Mouse (Mus musculus) brain, embryonic 18.5 days (tissue): Measurements from ENCODE around the gene Slc46a3.

Experiments
- DNase-seq: peaks from one replicate; pipeline ENCODE4 v3.0.0-alpha.2; 2012; ENCODE audit warnings: low read depth, low spot score

The Slc46a3 gene

DNA sequence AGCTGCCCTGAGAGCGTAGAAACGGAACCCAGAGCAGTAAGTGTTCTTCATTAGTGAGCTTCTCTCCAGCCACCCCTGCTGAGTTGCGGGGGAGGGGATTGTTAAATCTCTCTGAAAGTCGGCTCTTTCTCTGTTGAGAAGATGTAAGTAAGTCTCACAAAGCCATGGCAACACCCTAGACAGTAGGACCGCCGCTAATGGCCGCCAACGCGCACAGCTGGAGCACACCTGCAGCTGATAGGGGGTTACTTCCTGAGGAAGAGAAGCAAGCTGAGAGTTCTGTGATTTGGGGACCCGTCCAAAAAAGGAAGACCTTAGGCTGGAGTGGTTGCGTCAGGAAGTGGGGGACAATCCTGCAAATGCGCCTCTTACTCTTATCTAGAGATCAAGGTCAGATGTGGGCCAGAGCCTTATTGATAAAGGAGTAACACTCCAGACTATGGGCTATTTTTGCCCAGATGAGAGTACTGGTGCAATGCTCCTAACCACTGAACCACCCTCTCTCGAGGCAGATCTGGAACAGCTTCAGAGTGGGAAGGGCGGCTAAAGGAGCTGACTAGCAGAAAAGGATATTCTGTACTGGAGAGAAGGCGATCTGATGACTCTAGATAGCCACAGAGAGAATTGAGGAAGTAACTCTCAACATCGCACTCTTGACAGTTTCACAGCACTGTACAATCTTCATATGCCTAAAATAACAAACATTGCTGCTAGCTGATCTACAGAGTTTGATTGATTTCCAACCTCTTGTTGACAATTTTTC lies 1.0 kb upstream of the Slc46a3 start:
- DNase-seq = no peak

DNA sequence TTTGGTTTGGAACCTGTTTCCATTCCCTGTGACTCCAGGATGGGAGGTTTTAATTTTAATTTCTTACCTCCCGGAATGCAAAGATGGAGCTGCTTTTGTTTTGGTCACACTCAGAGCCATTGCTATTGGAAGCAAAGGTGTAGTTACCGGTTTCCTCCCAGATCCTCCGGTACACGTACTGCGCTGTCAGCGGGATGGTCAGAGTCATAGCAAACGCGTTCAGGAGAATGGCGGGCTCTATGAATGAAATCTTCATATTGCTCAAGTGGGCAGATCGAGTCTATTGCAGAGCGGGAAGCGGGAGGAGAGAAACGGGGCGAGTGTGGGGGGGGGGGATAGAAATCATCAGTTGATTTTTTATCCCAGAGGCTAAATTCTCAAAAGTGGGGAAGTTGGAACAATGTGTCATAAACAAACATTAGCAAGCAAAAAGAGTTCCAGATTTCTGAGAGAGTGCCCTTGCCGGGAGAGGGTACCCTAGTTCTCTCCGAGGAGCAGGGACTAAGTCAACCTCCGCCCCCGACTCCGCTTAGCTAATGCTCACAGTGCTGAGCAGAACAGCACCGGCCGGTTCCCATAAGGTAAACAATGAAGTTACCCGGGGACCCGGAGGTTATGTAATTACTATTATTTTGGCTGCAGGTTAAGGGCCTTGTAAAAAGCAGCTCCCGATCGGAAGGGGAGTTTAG lies 705 bp downstream of the Slc46a3 start:
- DNase-seq = no peak

DNA sequence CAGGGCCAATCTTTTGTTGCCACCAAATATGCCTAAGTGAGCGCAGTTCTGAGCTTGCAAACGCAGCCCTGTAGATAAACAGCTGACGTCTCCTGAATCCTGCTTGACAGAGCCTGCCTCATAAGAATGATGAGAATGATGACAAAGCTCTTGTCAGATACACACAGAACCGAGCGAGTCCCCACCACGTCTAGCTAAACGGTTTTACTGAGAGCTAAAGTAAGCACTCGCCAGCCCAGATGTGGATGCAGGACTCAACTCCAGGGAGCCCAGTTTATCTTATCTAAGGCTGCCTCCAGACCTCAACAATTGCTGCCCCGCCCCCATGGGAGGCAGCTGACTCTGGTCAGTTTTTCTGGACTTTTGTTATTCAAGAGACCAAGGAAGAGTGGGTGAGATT lies 1.5 kb downstream of the Slc46a3 start:
- no peak for DNase-seq

DNA sequence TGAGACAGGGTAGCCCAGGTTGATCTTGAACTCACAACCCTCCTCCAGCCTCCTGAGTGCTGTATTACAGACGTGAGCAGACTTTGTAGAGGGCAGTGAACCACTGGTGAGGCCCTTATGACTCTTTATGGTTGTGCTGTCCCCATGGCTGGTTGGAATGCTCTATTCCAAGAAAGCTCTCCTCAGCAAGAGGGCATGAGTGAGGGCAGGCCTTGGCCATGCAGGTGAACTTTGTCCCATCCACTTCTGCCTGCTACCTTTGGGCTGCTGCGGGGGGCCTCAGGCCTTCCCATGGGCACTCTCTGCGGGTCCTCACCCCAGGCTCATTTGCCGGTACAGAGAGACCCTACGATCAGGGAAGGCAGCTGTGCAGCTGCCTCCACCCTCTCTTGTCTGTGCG lies 1.9 kb downstream of the Slc46a3 start:
- no peak for DNase-seq

DNA sequence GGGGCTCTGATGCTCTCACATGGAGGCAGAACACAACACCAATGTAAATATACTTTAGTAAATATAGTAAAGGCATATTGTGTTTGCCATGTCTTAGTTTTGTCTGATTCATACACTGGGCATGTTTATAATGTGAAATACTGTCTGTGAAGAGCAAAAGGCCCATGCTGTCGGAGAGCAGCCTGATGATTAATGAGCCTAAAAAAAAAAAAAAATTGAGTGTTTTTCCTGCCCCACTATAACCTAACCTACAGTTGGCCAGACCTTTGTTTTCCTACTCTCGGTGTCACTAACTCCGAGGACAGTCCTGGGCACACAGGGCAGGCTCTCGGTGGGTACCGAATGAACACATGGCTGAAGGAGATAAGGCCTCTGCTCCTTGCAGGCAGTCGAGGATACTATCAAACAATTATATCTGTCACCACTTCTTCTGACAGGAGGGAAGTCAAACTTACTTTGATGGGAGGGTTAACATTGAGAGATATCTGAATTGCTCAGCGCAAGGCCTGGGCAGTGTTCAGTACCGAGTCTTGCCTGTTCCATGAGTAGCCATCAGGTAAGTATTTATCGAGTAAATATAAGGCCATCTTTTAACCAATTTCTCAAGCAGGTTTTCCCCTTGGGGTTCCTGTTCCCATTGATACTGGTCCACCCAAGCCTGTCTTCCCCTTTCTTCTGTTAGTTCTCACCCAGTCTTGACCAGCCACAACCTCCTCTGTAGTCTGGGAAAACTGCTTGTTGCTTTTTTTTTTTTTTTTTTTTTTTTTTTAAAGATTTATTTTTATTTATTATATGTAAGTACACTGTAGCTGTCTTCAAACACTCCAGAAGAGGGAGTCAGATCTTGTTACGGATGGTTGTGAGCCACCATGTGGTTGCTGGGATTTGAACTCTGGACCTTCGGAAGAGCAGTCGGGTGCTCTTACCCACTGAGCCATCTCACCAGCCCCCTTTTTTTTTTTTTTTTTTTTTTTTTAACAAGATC lies 6.0 kb downstream of the Slc46a3 start:
- DNase-seq = no peak

DNA sequence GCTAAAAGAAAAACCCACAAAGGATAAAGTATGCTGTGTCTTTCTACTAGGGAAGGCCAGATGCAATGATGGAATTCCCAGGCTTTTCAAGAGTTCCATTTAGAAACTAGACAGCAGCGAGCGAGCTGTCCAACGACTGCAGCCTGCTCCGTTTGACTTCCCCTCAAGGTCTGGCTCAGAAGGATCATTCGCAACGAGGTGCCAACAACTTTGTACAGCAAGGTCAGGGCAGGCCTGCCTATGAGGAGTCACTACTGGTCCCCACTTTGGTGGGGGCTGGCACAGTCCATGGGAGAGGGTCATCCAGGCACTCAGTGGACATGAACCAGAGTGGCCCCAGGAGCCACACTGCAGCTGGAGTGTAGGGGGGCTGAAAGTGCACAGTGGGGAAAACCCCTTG lies 11.0 kb downstream of the Slc46a3 start:
- no peak for DNase-seq

DNA sequence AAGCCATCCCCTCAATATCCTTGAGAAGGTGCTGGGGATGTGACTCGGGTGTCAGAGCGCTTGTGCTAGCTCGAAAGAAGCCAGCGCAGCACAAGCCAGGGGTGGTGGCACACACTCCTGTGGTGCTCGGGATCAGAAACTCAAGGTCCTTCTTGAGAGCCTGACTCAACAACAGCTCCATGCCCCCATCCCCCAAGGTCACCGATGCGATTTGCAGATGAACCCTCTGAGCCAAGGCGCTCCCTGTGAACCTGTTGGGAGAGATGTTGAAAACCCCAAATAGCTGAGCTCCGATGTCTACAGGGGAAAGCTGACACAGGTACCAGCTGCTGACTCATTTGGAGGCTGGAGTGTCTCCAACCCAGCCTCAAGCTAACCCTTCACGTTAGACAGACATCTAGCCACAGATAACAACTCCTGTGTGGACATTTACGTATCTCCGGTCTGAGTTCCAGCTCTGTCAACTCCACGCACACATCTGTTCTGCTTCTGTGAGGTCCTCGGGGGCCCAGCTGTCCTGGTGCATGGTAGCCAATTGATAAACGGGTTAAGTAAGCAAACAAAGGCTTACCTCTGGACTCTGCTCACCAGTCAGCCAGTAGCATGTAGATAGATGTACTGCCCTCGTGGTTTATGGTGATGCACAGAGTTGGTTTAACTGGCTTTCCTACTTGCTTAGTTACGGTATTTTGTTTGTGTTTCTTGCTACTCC lies 14.5 kb downstream of the Slc46a3 start:
- DNase-seq = no peak

DNA sequence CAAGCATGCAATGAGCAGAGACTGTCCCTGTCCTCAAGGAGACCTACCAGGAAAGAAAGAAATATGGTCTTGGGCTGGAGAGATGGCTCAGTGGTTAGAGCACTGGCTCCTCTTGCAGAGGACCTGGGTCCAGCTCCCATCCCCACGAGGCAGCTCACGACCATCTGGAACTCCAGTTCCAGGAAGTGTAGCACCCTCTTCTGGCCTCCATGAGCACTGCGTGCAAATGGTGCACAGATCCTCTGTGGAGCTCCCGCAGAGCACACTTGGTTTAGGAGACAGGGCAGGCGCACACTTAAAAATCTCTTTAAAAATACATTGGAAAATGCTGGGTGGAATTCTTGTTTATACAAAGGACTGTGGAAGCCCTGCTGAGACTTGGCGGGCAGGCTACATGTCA lies 17.1 kb downstream of the Slc46a3 start:
- no peak for DNase-seq

DNA sequence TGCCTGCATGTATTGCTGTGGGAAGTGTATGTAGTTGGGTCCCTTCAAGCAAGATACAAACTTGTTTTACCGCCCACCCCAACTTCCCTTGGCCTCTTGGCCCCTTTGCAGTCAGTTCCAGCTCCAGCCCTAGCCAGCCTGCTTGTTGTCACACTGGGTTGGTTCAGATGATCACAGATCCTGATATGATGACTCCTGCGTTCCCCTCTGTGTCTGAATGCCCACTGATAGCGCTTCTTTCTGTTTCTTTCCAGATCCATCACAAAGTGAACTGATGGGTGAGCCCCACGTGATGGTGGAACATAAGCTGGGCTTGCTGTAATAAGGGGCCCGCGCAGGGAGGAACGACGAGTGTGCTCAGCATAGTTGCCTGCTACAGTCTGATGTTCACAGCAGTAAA lies 19.4 kb downstream of the Slc46a3 start:
- DNase-seq = no peak

DNA sequence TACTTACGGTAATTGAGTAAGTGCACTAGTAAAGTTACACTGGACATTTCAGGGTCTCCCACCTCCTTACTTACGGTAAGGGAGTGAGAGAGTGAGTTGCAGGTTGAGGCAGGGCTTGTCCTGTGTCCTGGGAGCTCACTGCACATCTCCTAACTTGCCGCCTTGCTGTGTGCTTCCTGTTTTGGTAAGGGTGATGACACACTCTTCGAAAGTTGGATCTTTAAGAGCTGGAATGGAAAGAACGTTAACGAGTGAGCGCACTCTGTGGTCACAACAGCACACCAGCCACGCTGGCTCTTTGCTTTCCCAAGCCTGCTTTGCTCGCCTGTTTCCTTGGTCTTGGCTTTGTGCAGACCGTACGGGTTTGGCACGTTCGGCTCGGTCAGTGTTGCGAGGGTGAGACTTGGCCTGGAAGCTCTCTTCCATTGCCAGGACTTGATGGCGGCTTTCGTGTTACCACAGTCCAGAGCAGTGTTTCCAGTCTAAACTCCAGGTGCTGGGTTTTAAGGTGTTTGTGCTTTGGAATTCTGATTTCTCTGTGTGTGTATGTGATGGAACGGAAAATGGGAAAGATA lies 20.0 kb downstream of the Slc46a3 start:
- no peak for DNase-seq

DNA sequence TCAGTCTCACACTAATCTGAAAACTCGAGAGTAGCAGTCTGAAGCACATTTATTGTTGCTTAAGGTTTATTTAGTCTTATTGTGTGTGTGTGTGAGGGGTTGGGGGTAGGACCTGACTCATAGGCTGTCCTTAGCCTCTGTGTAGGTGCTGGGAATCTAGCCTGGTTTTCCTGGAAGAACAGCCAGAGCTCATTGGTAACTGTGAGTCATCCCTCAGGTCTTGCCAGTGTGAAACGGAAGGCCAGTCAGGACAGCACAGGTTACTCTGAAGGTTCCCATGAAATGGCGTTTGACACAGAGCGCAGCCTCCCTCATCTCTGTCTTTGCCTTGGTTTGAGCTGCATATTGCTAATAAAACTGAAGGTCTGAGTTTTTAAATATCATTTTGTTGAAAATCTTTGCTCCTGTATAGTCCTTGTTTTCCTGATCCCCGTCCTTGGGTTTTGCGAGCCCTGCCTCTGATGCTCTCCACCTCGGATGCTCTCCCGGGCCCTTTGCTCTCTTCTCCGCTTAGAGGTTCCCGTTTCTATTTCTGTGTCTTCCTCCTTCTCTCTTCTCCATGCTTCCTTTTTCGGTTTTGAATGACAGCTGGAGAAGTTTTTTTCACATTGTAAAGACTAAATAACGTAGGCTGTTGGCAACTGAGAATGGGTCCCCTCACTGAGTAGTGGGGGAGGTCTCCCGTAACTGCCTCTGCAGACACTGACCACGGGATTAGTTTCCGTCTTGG lies 23.4 kb downstream of the Slc46a3 start:
- DNase-seq = no peak

DNA sequence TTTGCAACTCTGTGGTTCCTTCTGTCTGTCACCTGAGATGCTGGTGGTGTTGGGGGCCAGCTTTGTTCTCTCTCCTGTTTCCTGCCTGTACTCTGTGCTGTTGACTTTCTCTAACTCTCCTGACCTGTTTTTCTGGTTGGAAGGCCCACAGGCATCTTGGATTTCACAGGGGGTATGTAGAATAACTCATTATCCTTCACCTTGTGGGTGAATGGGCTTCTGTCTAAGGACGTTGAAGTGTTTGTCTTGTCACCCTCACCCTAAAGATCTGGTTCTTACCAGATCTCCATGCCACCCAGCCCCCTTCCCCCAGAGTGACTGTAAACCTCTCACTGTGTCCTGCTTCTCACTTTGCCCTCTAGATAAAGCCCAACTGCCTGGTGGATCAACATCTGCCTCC lies 24.3 kb downstream of the Slc46a3 start:
- DNase-seq = no peak

DNA sequence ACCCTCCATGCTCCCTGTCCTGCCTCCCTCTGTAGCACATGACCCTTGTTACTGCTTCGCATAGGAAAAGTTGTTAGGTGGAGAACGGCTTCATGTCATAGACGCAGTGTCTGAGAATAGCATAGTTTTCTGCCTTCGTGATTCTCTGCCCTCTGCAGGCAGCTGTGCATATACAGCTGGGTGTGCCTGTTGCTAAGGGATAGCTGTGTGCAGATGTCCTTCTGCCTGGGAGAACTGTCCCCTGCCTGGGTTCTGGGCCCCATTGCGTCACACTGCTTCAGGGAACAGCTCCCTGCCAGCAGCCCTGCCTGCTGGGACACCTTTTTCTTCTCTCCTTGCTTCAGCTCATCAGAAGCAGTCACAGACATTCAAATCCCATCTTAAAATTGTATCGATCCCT lies 25.0 kb downstream of the Slc46a3 start:
- DNase-seq = no peak

DNA sequence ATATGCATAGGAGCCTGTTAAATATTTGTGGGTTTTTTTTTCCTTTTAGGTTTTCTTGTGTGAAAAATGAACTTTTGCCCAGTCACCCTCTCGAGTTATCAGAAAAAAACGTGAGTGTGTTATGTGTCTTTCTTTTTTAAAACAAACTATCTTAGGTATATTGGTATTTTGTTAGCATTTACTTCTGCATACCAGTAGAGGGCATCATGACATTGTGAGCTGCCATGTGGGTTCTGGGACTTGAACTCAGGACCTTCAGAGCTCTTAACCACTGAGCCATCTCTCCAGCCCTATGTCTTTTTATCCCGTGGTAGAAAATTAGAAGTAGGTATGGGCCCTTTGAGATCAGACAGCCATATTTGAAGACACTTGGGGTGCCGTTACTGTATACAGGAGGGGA lies 25.9 kb downstream of the Slc46a3 start:
- no peak for DNase-seq

DNA sequence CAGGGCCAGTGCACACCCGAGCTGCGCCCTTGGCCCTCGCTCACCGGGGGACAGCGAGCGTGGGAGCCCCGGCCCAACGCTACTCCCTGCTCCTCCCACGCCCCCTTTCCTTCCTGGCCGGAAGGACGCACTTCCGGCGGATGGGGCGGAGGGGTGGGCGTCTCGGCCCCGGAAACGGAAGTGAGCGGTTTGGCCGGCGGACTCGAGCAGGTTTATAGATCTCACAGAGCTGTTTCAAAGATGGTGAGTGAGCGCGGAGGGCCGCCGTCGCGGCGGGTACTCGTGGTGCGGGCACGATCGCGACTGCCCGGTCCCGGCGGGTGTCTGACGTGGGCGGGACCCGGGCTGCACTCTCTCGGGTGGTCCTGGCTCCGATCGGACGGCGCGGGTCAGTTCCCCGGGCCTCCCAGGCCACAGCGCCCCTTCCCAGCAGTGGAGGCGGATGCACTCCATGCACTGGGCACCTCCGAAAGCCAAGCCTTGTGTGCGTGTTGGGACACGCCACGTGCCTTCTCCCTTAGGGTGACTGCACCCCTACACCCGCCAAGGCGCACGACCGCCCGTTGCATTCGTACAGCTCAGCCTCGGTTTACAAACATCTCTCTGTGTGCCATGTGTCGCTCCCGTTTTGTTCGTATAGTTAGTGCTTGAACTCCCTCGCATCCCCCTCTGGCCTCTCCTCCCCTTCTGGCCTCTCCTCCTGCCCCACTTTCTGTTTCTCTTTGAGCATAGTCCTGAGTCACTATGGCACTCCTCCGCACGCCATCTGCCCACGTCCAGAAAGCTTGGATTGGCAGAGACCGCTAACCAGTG lies 34.0 kb downstream of the Slc46a3 start, which contains the start of gene Pomp:
Gene Pomp (plus strand): TSS at position 13 of the 813 bp plus-strand sequence.
- DNase-seq = peak; percentile 69

DNA sequence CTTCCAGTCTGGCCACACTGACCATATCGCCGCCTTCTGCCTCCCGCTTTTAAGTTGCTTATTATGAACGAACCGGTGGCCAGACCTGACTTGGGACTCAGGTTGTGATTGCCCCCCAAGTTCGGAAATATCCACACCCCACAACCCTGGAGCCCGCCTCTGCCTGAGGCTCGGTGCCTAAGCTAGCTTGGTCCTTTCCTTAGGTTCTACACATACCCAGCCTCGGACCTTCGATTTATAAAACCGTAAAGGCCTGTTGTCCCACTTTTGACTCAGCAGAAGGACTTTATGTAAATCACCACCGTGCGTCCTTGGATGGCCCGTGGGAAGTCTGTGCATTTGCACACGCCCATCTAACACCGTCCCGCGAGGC lies 34.6 kb downstream of the Slc46a3 start:
- DNase-seq = no peak

DNA sequence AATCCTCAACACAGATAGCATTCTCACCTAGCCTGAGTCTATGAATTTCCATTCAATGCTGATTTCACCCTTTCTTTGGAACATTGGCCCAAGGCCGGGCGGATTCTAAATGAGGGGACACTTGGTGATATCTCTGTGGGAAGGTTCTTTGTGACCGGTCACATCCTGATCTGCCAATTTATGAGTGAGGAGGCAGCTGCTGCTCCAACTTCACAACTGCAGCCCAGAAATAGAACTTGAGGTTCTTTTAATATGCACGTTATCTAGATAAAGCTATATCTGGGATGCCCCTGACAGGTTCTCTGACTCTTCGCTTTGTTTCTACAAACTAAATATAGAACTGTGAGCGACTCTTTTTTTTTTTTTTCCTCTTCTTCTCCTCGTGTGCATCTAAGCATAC lies 44.4 kb downstream of the Slc46a3 start:
- DNase-seq = no peak

DNA sequence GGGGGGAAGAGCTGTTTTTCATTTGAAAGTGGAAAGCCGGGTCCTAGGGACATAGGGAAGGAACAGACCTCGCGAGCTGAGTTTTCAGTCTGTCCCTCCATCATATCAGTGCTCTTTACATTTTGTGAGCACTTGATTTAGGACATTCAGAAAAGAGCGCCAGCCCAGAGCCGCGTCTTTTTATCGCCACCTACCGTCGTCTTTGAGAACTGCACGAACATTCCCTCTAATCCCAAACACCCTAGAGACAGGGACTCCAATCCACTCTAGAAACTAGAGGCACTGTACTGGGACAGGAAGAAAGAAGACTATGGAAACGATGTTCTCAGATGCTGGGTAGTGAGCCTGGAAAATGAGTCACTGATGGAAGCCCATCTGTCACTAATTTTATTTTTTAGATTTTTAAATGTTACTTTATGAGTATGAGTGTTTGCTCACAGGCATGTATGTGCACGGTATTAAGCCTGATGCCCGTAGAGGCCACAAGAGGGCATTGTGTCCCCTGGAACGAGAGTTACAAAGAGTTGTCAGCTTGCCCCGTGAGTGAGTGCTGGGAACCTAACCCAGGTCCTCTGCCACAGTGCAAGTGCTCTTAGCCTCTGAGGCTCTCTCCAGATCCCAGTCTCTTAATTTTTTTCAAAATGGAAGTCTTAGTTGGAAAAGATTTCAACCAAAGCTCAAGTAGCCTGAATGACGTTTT lies 46.3 kb downstream of the Slc46a3 start:
- peak; percentile 37 for DNase-seq

DNA sequence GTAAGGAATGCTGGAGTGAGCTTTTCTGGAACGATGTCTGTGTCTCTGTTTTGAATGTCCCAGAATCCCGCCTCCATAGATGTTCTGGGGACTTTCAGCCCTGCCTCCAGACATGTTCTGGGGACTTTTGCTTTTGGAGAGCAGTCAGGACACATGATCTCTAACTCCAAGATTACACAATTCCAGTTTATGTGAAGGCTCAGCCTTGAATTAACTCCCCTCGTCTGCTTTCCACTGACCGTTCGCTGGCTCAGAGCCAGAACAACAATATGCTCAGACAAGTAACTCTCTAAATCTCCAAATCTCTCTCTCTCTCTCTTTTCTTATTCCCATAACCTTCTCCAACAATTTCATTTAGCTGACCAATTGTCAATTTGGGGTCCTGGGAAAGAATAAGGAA lies 47.3 kb downstream of the Slc46a3 start:
- no peak for DNase-seq
